Mouse (Mus musculus) hindbrain, postnatal 0 days (tissue): ENCODE results near the gene Pknox1. TPM values are rescaled to one million over a fixed set of nuclear protein-coding genes. Genes with fewer than 3 reads are reported as not detected.
"Not testable (repeated sequence)": the region's sequence is repeated elsewhere in the genome, so short reads cannot be mapped to it uniquely, and the experiment has no call there.

Experiments used
- ATAC-seq: fragments of 200-750 bp; cut with Nextera tagmentation; 2 replicates; pipeline ENCODE4 v1.8.0; 2017; ENCODE audit warnings: mild to moderate bottlenecking, moderate TSS enrichment, moderate library complexity
- DNase-seq: peaks from one replicate; pipeline ENCODE4 v3.0.0-alpha.2; 2015; ENCODE audit warnings: low spot score
- H3K27ac ChIP-seq: fragments of 300-500 bp; sonication (generic); 2 replicates; pipeline ENCODE4 v1.5.1; 2014; ENCODE audit warnings: mild to moderate bottlenecking
- H3K27me3 ChIP-seq: fragments of 300-500 bp; sonication (generic); 2 replicates; pipeline ENCODE4 v1.6.1; 2014; ENCODE audit warnings: low read length, mixed read lengths; ENCODE audit not compliant: insufficient read depth
- H3K36me3 ChIP-seq: fragments of 300-500 bp; sonication (generic); 2 replicates; pipeline ENCODE4 v1.6.1; 2014; ENCODE audit warnings: low read length, mixed read lengths; ENCODE audit not compliant: insufficient read depth
- H3K4me1 ChIP-seq: fragments of 300-500 bp; sonication (generic); 2 replicates; pipeline ENCODE4 v1.6.1; 2014; ENCODE audit warnings: antibody characterized with exemption, low read length, mixed read lengths; ENCODE audit not compliant: insufficient read depth
- H3K4me2 ChIP-seq: fragments of 300-500 bp; sonication (generic); 2 replicates; pipeline ENCODE4 v1.6.1; 2014; ENCODE audit warnings: low read depth, mild to moderate bottlenecking, low read length, moderate library complexity, mixed read lengths
- H3K4me3 ChIP-seq: fragments of 300-500 bp; sonication (generic); 2 replicates; pipeline ENCODE4 v1.5.1; 2014; ENCODE audit warnings: low read length
- H3K9ac ChIP-seq: fragments of 300-500 bp; sonication (generic); replicated peaks from 2 replicates; pipeline ENCODE4 v1.6.1; 2014; ENCODE audit warnings: mild to moderate bottlenecking, low read length, moderate library complexity, mixed read lengths
- H3K9me3 ChIP-seq: fragments of 300-500 bp; sonication (generic); 2 replicates; pipeline ENCODE4 v1.6.1; 2016; ENCODE audit warnings: low read length, mixed read lengths
- CTCF ChIP-seq: IDR thresholded peaks from 2 replicates; pipeline ENCODE4 v1.5.1; 2016; ENCODE audit warnings: antibody characterized with exemption, control low read depth, low read depth
- WGBS: fragments of 180-500 bp; shearing (Covaris S2); extraction: QIAGEN DNeasy Blood & Tissue Kit; methylation state at CpG from one replicate; pipeline ENCODE4 v1.1.7; 2014; 5-methylcytosine and 5-hydroxymethylcytosine counted together
- polyA plus RNA-seq: library from polyadenylated mRNA; unstranded; fragments of >200 nt; fragmentation: Nextera tagmentation; extraction: Ambion mirVana; gene quantifications from 2 replicates; pipeline ENCODE4 v1.2.1, GENCODE M21; 2015
- total RNA-seq: library from RNA; depleted of rRNA; stranded (reverse); fragments of >200 nt; gene quantifications from 2 replicates; pipeline ENCODE4 v1.2.3, GENCODE M21; 2014

Gene Pknox1
- total and polyA plus RNA-seq, 2 experiments from 2014 or later, result 25.1 to 31.2 TPM

DNA sequence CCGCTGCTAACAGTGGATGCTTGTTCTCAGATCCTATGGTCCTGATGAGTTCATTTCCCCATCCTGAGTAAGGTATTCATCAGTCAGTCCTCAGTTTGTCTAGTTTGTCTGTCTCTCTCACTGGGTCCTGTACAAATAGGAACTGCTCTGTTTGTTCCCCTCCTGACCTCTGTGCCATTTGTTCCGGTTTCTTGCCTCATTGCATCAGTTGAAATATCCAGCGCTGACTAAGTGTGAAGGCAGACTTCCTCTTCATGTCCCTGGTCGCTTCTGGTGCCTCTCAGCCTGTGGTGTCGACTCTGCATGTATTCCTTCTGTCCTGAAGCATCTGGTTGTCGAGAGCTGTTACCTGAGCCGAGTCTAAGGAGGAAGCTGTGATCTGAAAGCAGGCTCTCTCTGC, 30.1 kb downstream of the Pknox1 start:
- Histone ChIP-seq H3K36me3 (peaks cover 28% of the 10 kb centered on the region), H3K4me3 (no peak overlapping the region), H3K27ac (peak overlapping the region; percentile 66), H3K4me2 (no peak overlapping the region), H3K9me3 (no peaks in the 10 kb centered on the region), H3K9ac (no peak overlapping the region), H3K4me1 (no peaks in the 10 kb centered on the region), H3K27me3 (no peaks in the 10 kb centered on the region)
- TF ChIP-seq CTCF, result no peak
- 61% methylated on average over 7 of the region's 7 CpGs for WGBS
- ATAC-seq, result no peak; the same call in 1 of the 2 replicates
- peak; percentile 8 for DNase-seq

DNA sequence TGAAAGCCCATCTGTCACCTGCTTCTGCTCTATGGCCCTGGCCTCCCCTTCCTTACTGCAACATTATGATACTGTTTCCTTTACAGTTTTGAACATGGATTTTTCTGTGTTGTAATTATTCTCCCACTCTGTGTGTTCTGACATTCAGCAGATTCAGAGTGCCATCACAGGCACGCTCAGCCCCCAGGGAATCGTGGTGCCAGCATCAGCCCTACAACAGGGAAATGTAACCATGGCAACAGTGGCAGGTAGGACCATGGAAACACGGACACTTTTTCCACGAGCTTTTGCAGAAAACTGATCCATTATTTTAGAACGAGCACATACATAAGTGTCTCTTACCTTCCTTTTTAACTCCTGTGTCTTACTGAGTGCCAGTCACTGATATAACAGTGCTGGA, 30.5 kb downstream of the Pknox1 start:
- Histone ChIP-seq H3K4me1 (no peaks in the 10 kb centered on the region), H3K4me3 (no peak overlapping the region), H3K36me3 (peaks cover 29% of the 10 kb centered on the region), H3K9ac (no peak overlapping the region), H3K4me2 (no peak overlapping the region), H3K27ac (peak overlapping the region; percentile 66), H3K27me3 (no peaks in the 10 kb centered on the region), H3K9me3 (no peaks in the 10 kb centered on the region)
- peak; percentile 56 for ATAC-seq
- no peak for TF ChIP-seq CTCF
- WGBS, result 51% methylated on average over 5 of the region's 5 CpGs
- DNase-seq, result peak; percentile 74

- no peak overlapping the region for H3K27ac ChIP-seq
- H3K4me3 ChIP-seq, result no peak overlapping the region
- 92% methylated on average over 9 of the region's 9 CpGs for WGBS
- H3K4me2 ChIP-seq, result no peak overlapping the region
- H3K27me3 ChIP-seq, result no peaks in the 10 kb centered on the region
- DNase-seq (no peak), ATAC-seq (no peak)
- TF ChIP-seq CTCF, result no peak
- no peaks in the 10 kb centered on the region for H3K4me1 ChIP-seq
- H3K9me3 ChIP-seq, result no peaks in the 10 kb centered on the region
- no peak overlapping the region for H3K9ac ChIP-seq
- H3K36me3 ChIP-seq, result peaks cover 19% of the 10 kb centered on the region
Measured at GRCm38 (mm10) chr17:31597957-31598356, 33.4 kb downstream of the Pknox1 start.

DNA sequence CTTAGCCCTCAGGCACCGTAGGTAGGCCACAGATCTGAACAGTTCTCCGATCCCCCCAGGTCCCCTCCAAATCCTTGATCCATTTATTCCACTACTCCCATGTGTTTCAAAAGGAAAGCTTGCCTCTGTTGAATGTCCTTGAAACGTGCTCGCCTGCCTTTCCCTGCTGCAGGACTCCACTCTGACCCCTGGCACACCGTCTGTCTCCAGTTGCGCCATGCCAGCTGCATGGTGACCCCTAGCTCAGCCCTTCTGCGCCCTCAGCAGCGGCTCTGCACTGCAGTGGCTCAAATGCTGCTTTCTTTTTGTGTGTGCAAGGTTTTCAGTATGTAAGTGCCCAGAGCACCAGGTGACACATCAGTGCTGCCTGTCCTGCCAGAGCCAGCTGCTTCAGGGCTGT, 34.1 kb downstream of the Pknox1 start:
- Histone ChIP-seq H3K9ac (no peak overlapping the region), H3K4me1 (no peaks in the 10 kb centered on the region)

GRCm38 (mm10) chr17:31606424-31606823, 41.9 kb downstream of the Pknox1 start:
- no peak for ATAC-seq
- H3K36me3 ChIP-seq, result peaks cover 26% of the 10 kb centered on the region
- H3K27me3 ChIP-seq, result no peaks in the 10 kb centered on the region
- H3K4me2 ChIP-seq, result no peak overlapping the region
- peak; percentile 48 for TF ChIP-seq CTCF
- H3K4me3 ChIP-seq, result no peak overlapping the region
- no peak overlapping the region for H3K9ac ChIP-seq
- no peaks in the 10 kb centered on the region for H3K4me1 ChIP-seq
- H3K9me3 ChIP-seq, result no peaks in the 10 kb centered on the region
- DNase-seq, result peak; percentile 12
- H3K27ac ChIP-seq, result no peak overlapping the region
- WGBS, result 79% methylated on average over 7 of the region's 7 CpGs

More for the DNA sequence above, 34.1 kb downstream of the Pknox1 start:
- ATAC-seq (no peak), DNase-seq (no peak)
- Histone ChIP-seq H3K27me3 (no peaks in the 10 kb centered on the region), H3K4me3 (no peak overlapping the region), H3K36me3 (peaks cover 25% of the 10 kb centered on the region), H3K27ac (no peak overlapping the region), H3K9me3 (no peaks in the 10 kb centered on the region), H3K4me2 (no peak overlapping the region)
- WGBS, result 84% methylated on average over 8 of the region's 8 CpGs
- TF ChIP-seq CTCF, result no peak

DNA sequence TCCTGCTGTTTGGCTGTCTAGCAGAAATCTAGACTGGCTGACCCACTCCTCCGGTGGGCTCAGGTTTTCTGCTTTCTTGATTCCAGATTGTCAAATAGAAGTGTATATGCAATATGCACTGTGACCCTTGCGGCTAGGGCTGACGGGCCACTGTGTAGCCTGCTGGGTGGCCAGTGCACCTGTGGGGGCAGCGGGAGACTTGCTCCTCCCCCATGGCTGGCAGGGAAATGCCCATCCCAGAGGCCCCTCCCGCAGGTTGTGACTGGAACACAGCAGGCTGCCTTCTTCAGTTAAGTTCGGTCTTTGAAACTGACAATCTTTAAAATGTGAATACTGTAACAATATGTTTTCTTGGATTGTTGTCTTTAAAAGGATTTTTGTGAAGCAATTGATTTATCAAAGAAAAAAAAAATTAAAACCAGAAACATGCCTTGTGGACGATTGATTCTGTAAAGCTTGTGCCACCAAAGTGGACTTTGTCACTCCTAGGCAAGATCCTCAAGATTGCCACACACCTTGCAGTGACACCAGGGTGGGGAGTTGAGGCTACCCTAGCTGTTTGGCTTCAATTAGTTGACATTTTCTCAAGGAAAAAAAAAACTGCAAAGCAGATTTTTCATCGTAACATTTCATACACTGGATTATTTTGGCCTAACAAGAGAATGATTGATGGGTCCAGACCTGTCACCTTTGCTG, 42.9 kb downstream of the Pknox1 start:
- no peak for DNase-seq
- WGBS, result 76% methylated on average over 8 of the region's 8 CpGs
- Histone ChIP-seq H3K4me2 (no peak overlapping the region), H3K27ac (no peak overlapping the region), H3K9me3 (no peaks in the 10 kb centered on the region), H3K27me3 (no peaks in the 10 kb centered on the region), H3K4me3 (no peak overlapping the region), H3K9ac (no peak overlapping the region), H3K36me3 (peaks cover 22% of the 10 kb centered on the region), H3K4me1 (no peaks in the 10 kb centered on the region)
- TF ChIP-seq CTCF, result no peak
- ATAC-seq, result no peak

- H3K36me3 ChIP-seq, result peaks cover 11% of the 10 kb centered on the region
- H3K4me2 ChIP-seq, H3K4me3 ChIP-seq, H3K9ac ChIP-seq, DNase-seq, H3K27ac ChIP-seq, H3K9me3 ChIP-seq, ATAC-seq, H3K27me3 ChIP-seq, H3K4me1 ChIP-seq: not testable (repeated sequence)
- WGBS, result 98% methylated on average over 3 of the region's 3 CpGs
Measured at GRCm38 (mm10) chr17:31609173-31609572, 44.6 kb downstream of the Pknox1 start.
